Mouse (Mus musculus): ENCODE data around the gene Mysm1.

Gene Mysm1

DNA sequence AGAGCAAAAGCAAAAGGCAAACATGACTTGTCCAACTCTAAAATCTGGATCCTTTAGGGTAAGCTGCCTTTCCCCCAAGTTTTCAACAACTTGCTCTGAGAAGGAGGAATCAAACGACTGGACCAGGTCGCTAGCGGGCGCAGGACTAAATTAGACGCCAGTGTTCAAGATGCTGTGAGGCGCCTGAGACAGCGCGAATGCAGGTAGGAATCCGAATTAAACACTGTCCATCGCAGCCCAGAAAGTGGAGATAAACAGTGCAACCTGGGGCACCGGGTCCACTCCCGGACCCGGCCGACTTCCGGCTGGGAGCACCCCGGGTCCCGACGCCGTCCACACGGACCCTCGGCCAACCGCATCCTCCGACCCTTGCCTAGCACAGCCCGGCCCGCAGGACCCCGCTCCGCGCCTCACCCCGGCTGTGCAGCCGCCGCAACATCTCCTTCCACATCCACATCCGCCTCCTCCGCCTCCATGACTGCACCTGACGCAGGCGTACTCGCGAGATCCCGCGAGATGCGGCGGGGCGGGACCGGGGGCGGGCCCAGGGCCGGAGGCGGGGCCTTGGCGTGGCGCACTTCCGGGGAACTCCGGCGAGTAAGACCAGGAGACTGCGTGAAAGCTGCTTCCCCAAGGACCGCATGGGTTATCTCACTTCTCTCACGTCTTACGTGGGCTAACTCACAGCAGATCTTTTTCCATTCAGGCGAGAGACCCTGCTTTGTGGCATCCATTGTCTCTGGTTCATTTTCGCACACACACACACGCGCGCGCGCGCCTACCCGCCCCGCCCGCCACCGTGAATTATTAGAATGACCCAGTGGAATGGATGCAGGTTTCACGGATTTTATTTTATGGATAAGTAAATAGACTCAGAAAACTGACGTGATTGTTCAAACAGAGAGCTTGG lies at the start of gene Mysm1:
Mysm1 (minus strand) TSS at position 511 of the 910 bp plus-strand sequence.
- peak; percentile 93 to 98 for DNase-seq (ENCODE audit: low spot score in 2 of 2)

DNA sequence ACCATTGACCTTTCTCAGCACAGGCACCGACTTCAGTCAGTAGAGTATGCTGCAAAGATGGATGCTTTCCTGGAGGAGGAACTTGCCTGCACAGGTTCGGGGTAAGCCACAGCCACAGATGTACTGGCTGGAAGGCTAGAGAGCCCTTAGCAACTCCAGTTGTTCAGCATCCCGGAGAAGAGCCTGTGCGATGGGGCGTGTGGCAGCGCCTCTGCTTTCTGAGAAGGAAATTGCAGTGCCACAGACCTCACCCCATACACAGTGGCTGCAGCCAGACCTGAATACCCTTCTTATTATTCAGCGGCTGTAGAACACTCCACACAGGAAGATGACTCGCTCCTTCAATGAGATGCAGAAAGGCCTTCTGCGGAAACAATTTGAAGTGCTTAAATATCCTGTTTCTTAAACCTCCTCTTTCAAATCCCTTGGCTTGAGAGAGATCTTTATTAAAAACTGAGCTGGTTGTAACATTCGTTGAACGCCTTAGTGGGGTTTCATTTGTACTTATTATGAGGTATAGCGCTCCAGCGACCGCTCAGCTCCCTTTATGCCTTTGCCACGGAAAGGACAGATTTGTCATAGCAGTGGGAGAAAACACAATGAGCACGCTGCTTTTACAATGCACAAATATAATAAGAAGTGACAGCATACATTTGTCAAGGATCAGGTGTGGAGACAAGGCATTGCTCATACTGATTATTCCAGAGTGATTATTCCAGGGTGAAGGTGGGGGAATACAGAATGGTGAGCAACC lies 47.1 kb upstream of the Mysm1 start:
- DNase-seq (ENCODE audit: low spot score in 2 of 2) = no peak

DNA sequence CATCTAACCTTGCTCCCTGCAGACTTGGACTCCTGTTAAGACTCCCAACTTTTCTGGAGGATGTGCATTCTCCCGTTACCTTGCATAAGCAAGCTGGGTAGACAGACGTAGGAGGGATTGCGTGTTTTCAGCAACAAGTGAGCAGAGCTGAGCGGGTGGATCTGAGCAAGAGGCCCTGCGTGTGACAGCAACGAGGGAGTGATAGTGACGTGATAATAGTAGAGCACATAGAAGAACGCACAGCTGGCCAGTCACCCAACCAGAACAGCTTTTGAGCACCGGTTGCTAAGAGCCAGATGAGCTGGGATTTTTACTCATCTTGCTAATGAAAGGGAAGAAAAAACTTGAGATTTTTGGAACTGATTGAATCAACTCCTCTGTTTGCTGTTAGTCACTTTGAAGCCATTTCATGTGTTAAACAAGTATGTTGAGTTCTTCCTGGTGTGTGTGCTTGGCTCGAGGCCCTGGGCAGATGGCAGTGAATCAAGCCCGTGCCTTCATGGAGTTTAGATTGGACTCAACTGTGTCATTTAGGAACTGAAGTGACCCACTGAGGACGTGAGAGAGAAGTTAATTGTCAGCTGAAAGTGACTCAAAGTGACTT lies 44.6 kb upstream of the Mysm1 start:
- DNase-seq (ENCODE audit: low spot score in 2 of 2) = no peak

DNA sequence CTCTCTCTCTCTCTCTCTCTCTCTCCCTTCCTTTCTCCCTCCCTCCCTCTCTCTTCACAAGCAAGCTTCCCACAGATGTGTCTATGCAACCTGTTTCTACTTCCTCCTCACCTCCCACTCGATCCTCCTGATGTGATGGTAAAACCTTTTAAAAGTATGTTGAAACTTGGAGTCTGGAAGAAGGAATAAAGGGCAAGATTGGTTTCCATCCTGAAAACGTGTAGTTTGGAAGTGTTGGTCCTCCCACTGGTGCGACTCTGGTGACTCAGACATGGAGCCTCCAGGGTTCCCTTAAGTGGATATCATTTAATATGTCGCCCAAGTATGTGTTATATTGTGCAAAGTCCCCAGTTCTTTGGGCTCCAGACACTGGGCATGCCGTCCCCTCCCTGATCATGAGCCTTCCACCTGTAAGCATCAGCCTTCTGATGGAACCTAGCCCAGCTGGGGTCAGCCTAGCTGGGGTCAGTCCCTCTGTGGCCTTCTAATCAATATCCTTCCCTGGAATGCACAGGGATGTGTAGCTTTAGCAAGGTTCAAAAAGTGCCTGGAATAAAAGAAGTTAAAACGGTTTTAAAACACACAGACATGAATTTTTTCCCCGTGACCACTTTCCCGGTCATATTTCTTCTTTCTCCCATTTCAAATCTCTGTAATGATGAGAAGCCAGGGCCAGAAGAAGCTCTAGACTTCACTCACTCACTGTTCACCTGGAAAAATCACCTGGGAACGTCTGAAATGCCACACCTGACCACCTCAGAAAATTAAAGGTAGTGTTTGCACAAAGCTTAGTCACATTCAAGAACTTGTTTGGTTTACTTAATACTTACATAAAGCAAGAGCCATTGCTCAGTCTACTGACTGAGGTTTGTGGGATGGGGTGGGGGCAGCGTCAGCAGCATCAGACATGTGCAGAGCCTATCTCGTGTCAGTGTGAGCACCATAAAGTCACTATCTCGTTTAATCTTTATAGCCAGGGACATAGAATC lies 43.0 kb upstream of the Mysm1 start:
- no peak for DNase-seq (ENCODE audit: low spot score in 2 of 2)

DNA sequence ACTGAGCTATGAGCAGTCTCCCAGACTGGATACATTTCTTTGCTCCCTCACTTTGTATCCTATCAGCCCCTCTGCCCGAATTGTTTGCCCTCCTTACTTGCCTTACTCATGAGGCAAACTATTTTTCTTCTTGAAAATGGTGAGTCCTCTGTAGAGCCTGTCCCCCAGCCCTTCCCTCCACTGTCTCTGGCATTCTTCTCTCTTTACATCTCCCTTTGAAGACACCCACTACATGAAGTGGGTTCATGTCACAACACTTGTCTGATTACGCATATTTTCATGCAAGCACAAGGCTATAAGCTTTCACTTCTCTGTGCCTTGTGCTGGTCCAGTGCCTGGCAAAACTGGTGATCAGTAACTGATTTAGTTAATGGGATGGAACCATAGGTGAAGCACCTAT lies 41.3 kb upstream of the Mysm1 start:
- no peak for DNase-seq (ENCODE audit: low spot score in 2 of 2)

DNA sequence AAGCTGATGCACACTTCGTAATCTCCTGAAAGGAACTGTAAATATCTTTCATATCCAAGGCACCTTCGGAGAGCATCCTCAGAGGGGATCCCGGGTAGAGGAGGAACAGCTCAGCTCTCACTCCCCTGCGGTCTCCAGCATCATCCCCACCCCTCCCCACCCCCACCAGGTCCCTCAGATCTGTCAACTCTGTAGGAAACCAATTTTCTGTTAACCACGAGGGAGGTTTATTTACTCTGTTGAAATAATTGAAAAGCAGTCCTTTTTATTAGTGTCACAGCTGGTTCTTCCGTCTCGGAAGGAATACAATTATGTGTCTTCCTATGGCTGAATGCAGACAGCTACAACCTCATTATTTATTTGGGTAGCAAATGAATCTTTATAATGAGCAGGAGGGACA lies 39.3 kb upstream of the Mysm1 start:
- no peak for DNase-seq (ENCODE audit: low spot score in 2 of 2)

DNA sequence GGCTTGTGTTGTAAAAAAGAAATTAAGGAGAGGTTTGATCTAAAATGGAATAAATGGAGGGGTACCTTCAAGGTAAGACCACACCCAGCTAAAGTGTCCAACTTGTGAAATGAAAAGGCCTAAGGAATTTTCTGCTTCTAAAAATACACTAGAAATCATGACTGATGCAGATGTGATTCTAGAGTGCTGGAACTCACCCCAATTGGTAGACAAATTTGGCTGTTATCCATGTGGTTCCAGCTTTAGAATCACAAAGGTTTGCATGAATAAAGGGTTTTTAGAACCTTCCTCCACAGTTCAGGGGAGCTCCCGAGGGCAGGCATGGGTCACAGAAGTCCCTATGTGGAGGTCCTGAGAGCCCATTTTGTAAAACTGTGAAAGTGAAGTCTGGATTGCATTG lies 33.8 kb upstream of the Mysm1 start:
- no peak for DNase-seq (ENCODE audit: low spot score in 2 of 2)

DNA sequence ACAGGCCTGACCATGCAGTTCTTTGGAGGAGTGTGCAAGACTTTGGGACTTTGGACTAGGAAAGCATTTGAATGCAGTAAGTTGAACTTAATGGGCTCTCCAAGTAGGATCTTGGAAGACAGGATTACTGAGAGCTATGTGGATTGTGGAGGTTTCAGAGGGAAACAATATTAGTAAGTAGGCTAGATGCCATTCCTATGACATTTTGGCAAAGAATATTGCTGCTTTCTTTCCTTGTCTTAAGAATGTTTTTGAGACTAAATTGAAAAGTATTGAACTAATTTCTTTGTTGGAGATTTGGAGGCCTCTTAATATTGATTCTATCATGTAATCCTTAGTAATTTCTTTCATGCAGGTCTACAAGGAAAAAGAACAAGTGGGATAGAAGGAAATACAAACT lies 33.4 kb upstream of the Mysm1 start:
- DNase-seq (ENCODE audit: low spot score in 2 of 2) = no peak

DNA sequence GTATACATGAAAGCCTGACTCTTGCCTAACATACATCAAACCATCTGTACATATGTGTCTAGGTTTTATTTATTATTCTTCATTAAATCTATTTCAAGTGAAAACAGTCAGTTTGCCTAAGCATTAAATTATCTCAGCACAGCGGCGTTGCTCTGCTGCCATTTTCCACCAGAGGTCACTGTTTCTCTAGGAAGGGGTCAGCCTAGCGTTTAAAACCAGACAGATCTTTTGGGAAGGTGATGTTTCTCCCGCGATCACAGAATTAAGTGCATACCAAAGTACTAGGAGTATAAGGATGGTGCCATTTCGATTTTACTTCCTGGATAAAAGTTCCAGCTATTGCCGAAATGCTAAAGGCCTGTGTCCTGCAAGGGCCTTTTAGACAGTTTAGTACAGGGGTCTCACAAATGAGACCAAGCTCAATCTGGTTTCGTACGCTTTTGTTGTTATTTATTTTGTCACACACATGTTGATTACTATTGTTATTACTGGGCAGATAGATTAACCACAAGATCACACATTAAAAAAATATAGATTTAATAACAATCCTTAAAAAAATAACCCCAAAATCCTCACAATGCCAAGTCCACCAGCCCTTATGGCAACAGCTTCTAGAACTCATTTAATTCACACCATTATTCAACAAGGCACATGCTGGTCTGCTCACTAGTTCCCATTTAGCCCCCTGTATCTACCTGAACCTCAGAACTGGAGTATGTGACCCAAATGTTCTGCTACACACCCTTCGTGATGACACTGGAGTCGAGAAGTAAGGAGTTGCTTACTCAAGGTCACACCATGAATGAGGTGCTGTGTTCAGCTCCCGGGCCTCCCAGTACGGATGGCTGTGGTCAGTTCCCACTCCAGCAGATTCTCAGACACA lies 29.5 kb upstream of the Mysm1 start:
- DNase-seq (ENCODE audit: low spot score in 2 of 2) = peak; percentile 47 to 76

DNA sequence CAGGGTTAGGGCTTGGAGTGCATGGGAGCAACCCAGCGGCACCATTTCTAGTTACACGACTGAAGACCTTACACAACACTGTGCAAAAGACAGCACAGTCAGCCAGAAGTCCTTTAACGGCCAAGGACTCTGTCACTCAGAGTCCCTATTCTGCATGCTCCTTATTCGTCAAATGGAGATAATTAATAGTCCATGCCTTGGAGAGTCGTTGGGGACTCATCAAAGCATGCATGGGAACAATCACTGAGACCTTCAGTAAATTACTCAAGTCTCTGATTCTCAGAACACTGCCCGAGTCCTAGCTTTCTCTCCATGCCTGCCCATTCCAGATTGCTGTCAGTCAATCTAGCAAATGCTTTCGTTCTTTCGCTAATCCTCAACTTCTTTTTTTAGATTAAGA lies 28.9 kb upstream of the Mysm1 start:
- DNase-seq (ENCODE audit: low spot score in 2 of 2) = no peak

DNA sequence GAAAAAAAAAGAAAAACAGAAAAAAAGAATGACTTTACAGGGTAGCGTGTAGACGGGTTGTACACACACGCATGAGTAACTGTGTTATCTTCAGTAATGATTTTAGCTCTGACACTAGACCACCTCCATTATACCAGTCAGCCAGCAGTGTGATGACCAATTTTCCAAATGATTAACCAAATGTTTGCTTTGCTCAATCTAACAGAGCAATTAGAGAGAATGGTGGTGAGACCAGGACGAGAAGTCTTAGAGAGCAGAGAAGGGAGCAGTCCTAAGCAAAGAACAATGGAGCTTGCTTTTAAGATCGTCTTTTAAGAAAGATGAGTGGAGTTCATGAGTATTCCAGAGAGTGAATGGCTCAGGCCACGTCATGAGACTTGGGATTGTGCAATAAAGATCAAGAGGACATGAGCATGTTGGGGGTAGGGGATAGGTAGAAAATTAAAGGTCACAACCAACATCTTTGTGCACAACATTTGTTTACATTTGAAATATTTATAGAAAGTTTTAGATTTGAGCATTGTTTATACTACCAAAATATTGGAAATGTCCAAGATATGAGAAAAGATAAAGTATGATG lies 26.4 kb upstream of the Mysm1 start:
- no peak for DNase-seq (ENCODE audit: low spot score in 2 of 2)

DNA sequence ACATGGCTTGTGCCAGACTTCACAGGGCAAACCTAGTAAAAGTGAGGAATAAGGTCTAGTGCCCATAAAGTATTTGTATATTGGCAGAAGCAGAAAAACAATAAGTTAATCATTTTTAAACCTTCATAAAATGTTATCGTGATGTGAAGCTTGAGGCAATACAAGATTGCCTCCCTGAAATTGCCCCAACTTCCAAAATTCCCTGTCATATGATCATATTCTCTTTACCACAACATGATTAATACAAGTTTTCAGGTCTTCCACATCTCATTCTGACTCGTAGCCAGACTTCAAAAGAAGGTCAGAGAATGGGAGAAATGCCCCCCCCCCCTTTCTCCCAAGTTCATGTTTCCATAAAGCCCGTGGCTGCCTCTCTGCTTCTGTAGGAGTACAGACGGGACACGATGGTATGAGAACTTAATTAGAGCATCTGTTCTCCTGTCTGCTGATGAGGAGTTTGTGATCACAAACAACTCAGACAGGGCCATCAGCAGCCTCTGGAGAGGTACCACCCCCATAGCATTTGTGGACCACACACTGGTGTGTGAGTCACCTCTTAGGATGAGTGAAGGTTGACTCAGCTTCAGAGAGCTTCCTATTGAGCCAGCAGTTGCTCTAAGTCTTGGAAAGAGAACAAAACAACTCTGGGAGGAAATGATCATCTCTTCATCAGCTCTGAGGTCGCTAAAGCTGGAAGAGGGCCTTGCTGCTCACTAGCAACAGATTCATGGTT lies 22.3 kb upstream of the Mysm1 start:
- DNase-seq (ENCODE audit: low spot score in 2 of 2) = no peak

DNA sequence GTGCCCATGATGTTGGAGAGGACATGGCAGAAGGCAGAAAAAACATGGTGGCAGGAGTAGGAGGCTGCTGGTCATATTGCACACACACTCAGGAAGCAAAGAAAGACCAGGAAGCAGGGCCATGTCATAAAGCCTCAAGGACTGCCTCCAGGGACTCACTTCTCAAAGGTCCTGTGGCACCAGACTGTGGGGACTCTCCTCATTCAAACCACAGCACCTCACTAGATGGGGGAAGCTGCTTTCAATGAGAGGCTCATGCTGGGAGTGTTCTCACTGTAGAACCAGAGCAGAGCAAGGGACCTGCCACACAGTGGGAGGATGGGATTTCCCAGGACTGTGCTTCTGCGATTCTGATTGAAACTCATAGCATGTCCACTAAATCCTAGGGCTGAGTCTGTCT lies 21.2 kb upstream of the Mysm1 start:
- DNase-seq (ENCODE audit: low spot score in 2 of 2) = no peak

DNA sequence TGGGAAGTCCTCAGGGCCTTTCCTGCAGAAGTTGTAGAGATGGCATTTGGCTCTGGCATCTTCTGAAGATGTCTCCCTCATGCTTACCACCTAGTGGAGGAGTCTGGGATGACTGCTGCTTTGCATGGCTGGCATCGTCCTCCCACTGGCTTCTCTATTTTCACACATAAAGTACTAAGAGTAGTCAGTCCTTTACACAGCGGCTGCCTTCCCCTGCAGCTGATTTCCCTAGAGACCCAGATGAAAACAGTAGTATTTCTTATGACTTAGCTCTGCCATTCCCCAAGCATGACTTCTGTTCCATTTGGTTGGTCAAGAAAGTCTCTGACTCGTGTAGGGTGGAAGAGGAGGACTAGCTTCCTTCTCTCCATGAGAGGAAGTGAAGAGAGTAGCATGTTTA lies 20.3 kb upstream of the Mysm1 start:
- DNase-seq (ENCODE audit: low spot score in 2 of 2) = peak; percentile 56 to 75

DNA sequence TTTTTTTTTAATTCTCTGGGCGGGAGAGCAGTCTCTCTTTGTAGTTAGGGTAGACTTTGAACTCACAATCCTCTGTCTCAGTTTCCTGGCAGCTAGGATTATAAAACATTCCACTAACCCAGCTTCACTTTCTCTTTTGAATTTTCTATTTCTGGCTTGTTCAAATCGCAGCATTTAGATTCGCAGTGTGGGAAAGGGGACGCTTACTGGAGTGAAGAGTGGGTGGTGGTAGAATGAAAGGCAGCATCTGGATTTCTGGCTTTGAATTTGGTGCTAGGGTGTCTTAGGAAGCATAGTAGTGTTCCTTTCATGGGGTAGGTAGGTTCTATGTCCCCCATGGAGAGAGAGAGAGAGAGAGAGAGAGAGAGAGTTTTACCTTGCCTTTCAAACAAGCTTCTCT lies 17.0 kb upstream of the Mysm1 start:
- DNase-seq (ENCODE audit: low spot score in 2 of 2) = no peak

DNA sequence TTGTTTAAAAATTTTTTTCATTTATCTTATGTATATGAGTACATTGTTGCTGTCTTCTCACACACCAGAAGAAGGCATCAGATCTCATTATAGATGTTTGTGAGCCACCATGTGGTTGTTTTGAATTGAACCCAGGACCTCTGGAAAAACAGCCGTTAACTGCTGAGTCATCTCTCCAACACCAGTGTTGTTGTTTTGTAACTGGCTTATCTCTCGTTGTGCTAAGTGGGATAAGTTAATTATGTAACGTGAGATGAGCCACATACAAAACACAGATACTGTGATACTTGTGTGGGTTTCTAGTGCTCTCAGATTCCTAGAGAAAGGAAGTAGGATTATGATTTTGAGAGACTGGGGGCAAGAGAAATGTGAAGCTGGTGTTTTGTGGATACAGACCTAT lies 11.3 kb upstream of the Mysm1 start:
- DNase-seq (ENCODE audit: low spot score in 2 of 2) = no peak

DNA sequence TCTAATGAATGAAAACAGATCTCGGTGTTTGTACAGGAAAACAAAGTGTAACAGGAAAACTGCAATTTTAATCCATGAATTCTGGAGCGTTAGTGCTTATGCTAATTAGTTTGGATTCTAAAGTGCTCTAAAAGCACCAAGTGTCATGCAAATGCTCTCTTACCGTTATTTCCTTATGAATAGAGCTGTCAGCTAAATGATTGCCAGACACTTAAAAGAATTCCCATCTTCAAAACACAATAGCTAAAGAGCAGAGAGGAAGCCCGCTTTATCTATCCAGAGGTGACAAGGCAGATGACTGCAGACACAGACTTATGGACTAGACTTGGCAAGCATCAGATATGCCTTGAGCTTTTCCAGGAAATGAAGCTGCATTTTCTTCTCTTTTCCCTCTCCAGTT lies 8.8 kb upstream of the Mysm1 start:
- DNase-seq (ENCODE audit: low spot score in 2 of 2) = no peak

DNA sequence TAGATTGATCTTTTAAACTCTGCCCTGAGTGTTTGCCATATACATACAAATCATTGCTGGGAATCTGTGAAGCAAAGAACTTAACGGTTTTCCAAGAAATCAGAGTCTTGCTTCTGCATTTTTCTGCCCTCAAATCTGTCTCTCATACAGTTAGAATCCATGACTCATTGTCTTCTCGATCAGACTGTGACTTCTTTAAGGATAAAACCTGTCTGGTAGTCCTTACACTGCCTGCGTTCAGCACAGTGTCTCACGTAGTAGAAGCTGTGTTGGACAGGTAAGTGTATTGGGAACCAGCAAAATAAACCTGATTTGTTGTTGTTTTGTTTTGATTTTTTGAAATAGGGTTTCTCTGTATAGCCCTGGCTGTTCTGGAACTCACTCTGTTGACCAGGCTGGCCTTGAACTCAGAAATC lies 608 bp upstream of the Mysm1 start:
- no peak for DNase-seq (ENCODE audit: low spot score in 2 of 2)

DNA sequence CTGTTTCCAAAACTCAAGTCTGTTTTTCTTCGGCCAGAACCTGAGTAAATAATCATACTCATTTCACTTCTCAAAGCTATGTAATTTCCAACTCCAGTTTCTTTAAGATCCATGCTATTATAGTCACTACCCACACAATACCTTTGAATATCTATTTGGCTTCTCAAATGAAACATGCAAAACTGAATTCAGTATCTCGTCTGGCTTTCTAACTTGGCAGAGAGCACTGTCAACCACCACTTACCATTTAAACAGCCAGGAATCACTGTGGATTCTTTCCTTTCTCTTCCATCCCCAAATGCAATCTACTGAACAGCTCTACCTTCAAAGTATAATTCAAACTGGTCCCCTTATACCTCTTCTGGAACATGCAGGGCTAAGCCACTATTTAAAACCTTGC lies 5.6 kb downstream of the Mysm1 start:
- no peak for DNase-seq (ENCODE audit: low spot score in 2 of 2)

Measured in spleen, postnatal 4 days (tissue).